Mouse (Mus musculus) Muller cell, postnatal 12 days (primary cell): ENCODE data around the gene Map3k7cl.

ENCODE experiments used
- DNase-seq: peaks from one replicate; pipeline ENCODE4 v3.0.0-alpha.2; 2015; ENCODE audit errors: inconsistent ontology term

Map3k7cl gene

GRCm38 (mm10) chr16:87552907-87553691 lies at the start of gene Map3k7cl:
Gene Map3k7cl, plus strand, starts transcription at chr16:87553330.
- peak; percentile 77 for DNase-seq

GRCm38 (mm10) chr16:87511706-87512105 lies 41.4 kb upstream of the Map3k7cl start:
- DNase-seq = no peak

GRCm38 (mm10) chr16:87512331-87512730 lies 40.8 kb upstream of the Map3k7cl start:
- DNase-seq = no peak

- no peak for DNase-seq
These were observed 28.9 kb upstream of the Map3k7cl start for GRCm38 (mm10) chr16:87524228-87524627.

- no peak for DNase-seq
These were observed 25.4 kb upstream of the Map3k7cl start for GRCm38 (mm10) chr16:87527553-87528249.

- DNase-seq = no peak
These were observed 24.4 kb upstream of the Map3k7cl start for GRCm38 (mm10) chr16:87528755-87529154.

GRCm38 (mm10) chr16:87548348-87548747 lies 4.8 kb upstream of the Map3k7cl start:
- DNase-seq = no peak

GRCm38 (mm10) chr16:87556320-87556719 lies 3.2 kb downstream of the Map3k7cl start:
- no peak for DNase-seq

- DNase-seq = no peak
These were observed 8.4 kb downstream of the Map3k7cl start for GRCm38 (mm10) chr16:87561501-87561900.

- DNase-seq = no peak
These were observed 10.4 kb downstream of the Map3k7cl start for GRCm38 (mm10) chr16:87563524-87563923.

- DNase-seq = no peak
These were observed 11.4 kb downstream of the Map3k7cl start for GRCm38 (mm10) chr16:87564564-87564963.

- no peak for DNase-seq
These were observed 14.4 kb downstream of the Map3k7cl start for GRCm38 (mm10) chr16:87567572-87567971.

- DNase-seq = no peak
These were observed 15.1 kb downstream of the Map3k7cl start for GRCm38 (mm10) chr16:87568241-87568640.

- no peak for DNase-seq
These were observed 16.5 kb downstream of the Map3k7cl start for GRCm38 (mm10) chr16:87569576-87570105.

- DNase-seq = no peak
These were observed 17.2 kb downstream of the Map3k7cl start for GRCm38 (mm10) chr16:87570334-87570733.

- DNase-seq = no peak
These were observed 20.3 kb downstream of the Map3k7cl start for GRCm38 (mm10) chr16:87573409-87573808.

- no peak for DNase-seq
These were observed 21.0 kb downstream of the Map3k7cl start for GRCm38 (mm10) chr16:87574160-87574559.

- peak; percentile 60 for DNase-seq
These were observed 22.5 kb downstream of the Map3k7cl start for GRCm38 (mm10) chr16:87575600-87575999.

- no peak for DNase-seq
These were observed 25.8 kb downstream of the Map3k7cl start for GRCm38 (mm10) chr16:87578881-87579280.

- no peak for DNase-seq
These were observed 26.3 kb downstream of the Map3k7cl start for GRCm38 (mm10) chr16:87579462-87579861.

- no peak for DNase-seq
These were observed 29.6 kb downstream of the Map3k7cl start for GRCm38 (mm10) chr16:87582776-87583175.

- DNase-seq = no peak
These were observed 31.5 kb downstream of the Map3k7cl start for GRCm38 (mm10) chr16:87584618-87585017.
